Mouse (Mus musculus) olfactory bulb, adult 2 months (tissue): ENCODE measurements around the gene Mrtfa.

ENCODE experiments used
- CTCF ChIP-seq: fragments of 200-500 bp; IDR thresholded peaks from 2 replicates; pipeline ENCODE4 v1.5.1; 2012; ENCODE audit warnings: low read depth, mild to moderate bottlenecking, low read length, moderate library complexity; ENCODE audit not compliant: insufficient read depth
- POLR2A ChIP-seq: fragments of 200-500 bp; IDR thresholded peaks from 2 replicates; pipeline ENCODE4 v1.6.1; 2012; ENCODE audit warnings: mild to moderate bottlenecking, low read depth, low read length, moderate library complexity; ENCODE audit not compliant: insufficient read depth

- TF ChIP-seq CTCF (no peak), POLR2A (no peak)
Measured at GRCm38 (mm10) chr15:80994959-80995358, 195.6 kb downstream of the Mrtfa start.
